Mouse (Mus musculus) midbrain, embryonic 15.5 days (tissue): ENCODE results near the gene Per3. TPM values are rescaled to one million over a fixed set of nuclear protein-coding genes. Genes with fewer than 3 reads are reported as not detected.

Experiments used
- ATAC-seq: fragments of 200-750 bp; cut with Nextera tagmentation; replicated peaks from 2 replicates; pipeline ENCODE4 v1.8.0; 2017; ENCODE audit warnings: moderate TSS enrichment
- H3K27ac ChIP-seq: fragments of 300-500 bp; sonication (generic); 2 replicates; pipeline ENCODE4 v1.5.1; 2015; ENCODE audit warnings: mild to moderate bottlenecking, inconsistent platforms
- H3K27me3 ChIP-seq: fragments of 300-500 bp; sonication (generic); replicated peaks from 2 replicates; pipeline ENCODE4 v1.6.1; 2015; ENCODE audit warnings: inconsistent platforms
- H3K36me3 ChIP-seq: fragments of 300-500 bp; sonication (generic); replicated peaks from 2 replicates; pipeline ENCODE4 v1.6.1; 2015; ENCODE audit warnings: inconsistent platforms
- H3K4me1 ChIP-seq: fragments of 300-500 bp; sonication (generic); 2 replicates; pipeline ENCODE4 v1.6.1; 2015; ENCODE audit warnings: inconsistent platforms
- H3K4me2 ChIP-seq: fragments of 300-500 bp; sonication (generic); 2 replicates; pipeline ENCODE4 v1.6.1; 2015; ENCODE audit warnings: inconsistent platforms, mild to moderate bottlenecking, moderate library complexity
- H3K4me3 ChIP-seq: fragments of 300-500 bp; sonication (generic); 2 replicates; pipeline ENCODE4 v1.5.1; 2015; ENCODE audit warnings: mild to moderate bottlenecking, inconsistent platforms
- H3K9ac ChIP-seq: fragments of 300-500 bp; sonication (generic); 2 replicates; pipeline ENCODE4 v1.6.1; 2015; ENCODE audit warnings: mild to moderate bottlenecking, inconsistent platforms
- H3K9me3 ChIP-seq: fragments of 300-500 bp; sonication (generic); 2 replicates; pipeline ENCODE4 v1.6.1; 2016; ENCODE audit warnings: inconsistent platforms
- WGBS: fragments of 180-500 bp; shearing (Covaris S2); methylation state at CpG from one replicate; pipeline ENCODE4 v1.1.7; 2015; ENCODE audit warnings: mixed read lengths; 5-methylcytosine and 5-hydroxymethylcytosine counted together
- polyA plus RNA-seq: library from polyadenylated mRNA; unstranded; fragments of >200 nt; fragmentation: Nextera tagmentation; extraction: Ambion mirVana; gene quantifications from 2 replicates; pipeline ENCODE4 v1.2.1, GENCODE M21; 2015

Per3 gene
- polyA plus RNA-seq: 3.7 and 3.8 TPM in 2 replicates

DNA sequence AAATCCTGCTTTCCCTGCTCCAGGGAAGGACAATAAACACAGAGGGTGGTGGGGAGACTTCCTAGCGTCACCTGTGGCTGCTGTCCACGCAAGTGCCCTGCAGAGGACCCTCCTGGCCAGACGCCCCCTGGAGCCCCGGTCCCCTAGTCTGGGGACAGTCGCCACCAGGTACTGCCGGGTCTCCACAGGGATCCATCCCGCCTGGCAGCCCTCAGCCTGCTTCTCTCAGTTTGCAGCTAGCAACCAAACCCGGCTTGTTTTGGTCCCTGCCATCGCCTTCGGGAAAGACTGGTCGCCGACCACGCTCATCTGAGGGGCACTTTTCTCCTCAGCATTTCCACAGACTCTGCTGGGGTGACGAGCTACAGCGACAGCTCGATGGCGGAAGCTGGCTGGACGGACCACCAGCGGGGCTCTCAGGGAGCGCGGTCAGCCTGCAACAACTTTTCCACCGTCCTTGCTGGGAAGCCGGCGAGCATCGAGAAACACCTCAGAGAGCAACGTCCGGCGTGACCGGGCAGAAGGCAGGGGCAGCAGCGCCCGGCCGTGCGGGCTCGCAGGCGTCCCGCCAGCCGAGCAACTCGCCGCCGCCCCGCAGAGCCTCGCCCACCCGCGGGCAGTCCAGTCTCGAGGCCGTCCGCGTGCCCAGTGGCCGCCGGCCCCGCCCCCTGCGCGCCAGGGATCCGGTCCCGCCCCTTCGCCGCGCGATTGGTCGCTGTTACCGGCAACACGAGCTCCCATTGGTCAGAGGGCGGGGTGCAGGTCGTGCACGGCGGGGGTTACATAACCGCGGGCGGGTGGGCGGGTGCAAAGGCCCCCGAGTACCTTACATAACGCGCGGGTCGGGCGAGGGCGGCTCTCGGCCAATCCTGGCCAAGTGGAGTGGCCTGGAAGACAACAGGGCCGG lies at the start of gene Per3:
Gene Per3, minus strand, starts transcription at position 629 of the 907 bp plus-strand sequence.
- peak within 1 kb of the TSS; percentile 65 for H3K4me3 ChIP-seq
- ATAC-seq: peak; percentile 96
- H3K4me2 ChIP-seq: peak within 1 kb of the TSS; percentile 96
- H3K4me1 ChIP-seq: peaks cover 10% of the 10 kb centered on the region; the same call in 1 of the 2 replicates
- H3K36me3 ChIP-seq: peaks cover 11% of the 10 kb centered on the region; the same call in 1 of the 2 replicates
- no peaks in the 10 kb centered on the region for H3K9me3 ChIP-seq
- peak within 1 kb of the TSS; percentile 48 for H3K9ac ChIP-seq
- under 1% methylated on average over 79 of the region's 79 CpGs for WGBS
- 0 out of 2 replicates have a peak within 1 kb of the TSS, but pooled peaks have one; percentile 14 for H3K27ac ChIP-seq
- H3K27me3 ChIP-seq: no peaks in the 10 kb centered on the region; the same call in 1 of the 2 replicates

DNA sequence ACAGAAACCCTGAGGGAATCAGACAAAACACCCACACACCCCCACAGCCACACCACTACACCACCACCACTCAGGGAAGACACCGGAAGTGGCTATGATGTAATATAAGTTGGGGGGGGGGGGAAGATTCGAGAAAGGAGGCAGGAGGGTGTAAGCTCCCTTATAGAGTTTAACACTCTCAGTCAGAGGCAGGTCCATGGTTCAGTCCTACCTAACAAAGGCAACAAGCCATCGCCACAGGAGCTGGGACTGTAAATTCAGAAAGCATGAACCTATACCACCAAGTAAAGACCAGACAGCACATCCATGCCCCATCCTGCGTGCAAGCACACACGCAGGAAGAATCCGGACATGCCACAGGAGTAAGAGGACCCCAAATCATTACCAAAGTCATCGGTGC lies 44.8 kb upstream of the Per3 start, which contains the start of gene Gm13090:
Gene Gm13090, plus strand, starts transcription at position 301 of the 400 bp plus-strand sequence.
- 94% methylated on average over 7 of the region's 7 CpGs for WGBS
- H3K4me3 ChIP-seq: no peak within 1 kb of the TSS
- no peaks in the 10 kb centered on the region for H3K9me3 ChIP-seq
- no peak within 1 kb of the TSS for H3K4me2 ChIP-seq
- peaks cover 30% of the 10 kb centered on the region for H3K36me3 ChIP-seq
- no peak within 1 kb of the TSS for H3K27ac ChIP-seq
- no peak within 1 kb of the TSS for H3K9ac ChIP-seq
- H3K4me1 ChIP-seq: peaks cover 23% of the 10 kb centered on the region
- no peaks in the 10 kb centered on the region for H3K27me3 ChIP-seq
- ATAC-seq: no peak

DNA sequence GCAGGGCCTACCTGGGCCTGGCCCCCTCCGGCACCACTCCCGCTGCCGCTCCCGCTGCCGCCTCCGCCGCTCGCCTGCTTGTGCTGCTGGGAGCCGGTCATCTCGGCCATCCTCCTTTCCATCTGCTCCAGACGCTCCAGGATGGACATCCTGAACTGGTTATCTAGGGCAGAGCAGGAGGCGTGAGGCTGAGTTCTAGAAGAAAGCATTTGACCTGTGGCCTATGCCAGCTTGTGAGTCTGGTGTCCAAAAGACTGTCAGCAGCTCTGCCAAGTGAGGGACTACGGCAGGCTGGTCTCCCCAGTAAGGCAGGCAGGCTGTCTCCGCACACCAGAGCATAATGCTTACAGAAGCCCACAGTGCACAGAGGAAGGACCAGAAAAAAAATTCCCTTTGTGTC lies 44.4 kb upstream of the Per3 start:
- H3K9ac ChIP-seq: no peak overlapping the region
- peaks cover 30% of the 10 kb centered on the region for H3K36me3 ChIP-seq
- H3K4me2 ChIP-seq: no peak overlapping the region
- no peaks in the 10 kb centered on the region for H3K27me3 ChIP-seq
- peaks cover 23% of the 10 kb centered on the region for H3K4me1 ChIP-seq
- ATAC-seq: no peak
- H3K27ac ChIP-seq: no peak overlapping the region
- H3K9me3 ChIP-seq: no peaks in the 10 kb centered on the region
- WGBS: 93% methylated on average over 14 of the region's 14 CpGs
- no peak overlapping the region for H3K4me3 ChIP-seq

DNA sequence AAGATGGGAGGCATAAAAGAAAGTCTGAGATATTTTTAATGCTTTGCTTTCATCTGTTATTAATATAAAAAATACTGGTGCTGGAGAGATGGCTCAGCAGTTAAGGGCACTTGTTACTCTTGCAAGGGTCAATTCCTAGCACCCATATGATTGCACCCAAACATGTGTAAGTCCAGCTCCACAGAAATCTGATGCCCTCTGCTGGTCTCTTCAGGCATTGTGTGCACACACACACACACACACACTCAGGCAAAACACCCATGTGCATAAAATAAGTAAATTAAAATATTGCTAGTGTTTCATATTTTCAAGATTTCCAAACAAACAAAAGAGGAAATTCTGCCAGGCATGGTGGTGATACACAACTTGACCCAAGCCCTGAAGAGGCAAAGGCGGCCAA lies 42.9 kb upstream of the Per3 start:
- Histone ChIP-seq H3K27ac (no peak overlapping the region), H3K36me3 (peaks cover 42% of the 10 kb centered on the region), H3K4me2 (no peak overlapping the region), H3K27me3 (no peaks in the 10 kb centered on the region), H3K4me1 (peaks cover 23% of the 10 kb centered on the region), H3K9ac (no peak overlapping the region), H3K9me3 (no peaks in the 10 kb centered on the region), H3K4me3 (no peak overlapping the region)
- ATAC-seq: no peak
- WGBS: 100% methylated on average over 1 of the region's 1 CpGs

DNA sequence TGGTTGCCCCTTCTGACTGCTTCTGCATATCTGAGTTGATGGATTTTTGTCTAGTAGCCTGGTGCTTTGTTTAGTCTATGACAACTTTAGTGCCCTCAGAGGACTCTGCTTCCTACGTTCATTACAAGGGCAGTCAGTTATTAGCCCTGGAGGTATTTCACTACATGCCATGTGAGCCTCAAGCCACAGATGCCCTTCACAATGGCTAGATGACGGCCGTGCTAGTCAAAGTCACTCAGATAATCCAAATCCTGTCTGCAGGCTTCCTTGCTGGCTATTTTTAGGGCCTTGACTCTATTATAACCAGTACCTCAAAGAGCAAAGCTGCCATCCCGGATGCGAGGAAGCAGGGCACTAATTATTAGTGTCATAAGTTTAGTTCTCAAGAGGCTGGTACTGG lies 38.6 kb upstream of the Per3 start:
- WGBS: 80% methylated on average over 5 of the region's 5 CpGs
- Histone ChIP-seq H3K9ac (no peak overlapping the region), H3K9me3 (no peaks in the 10 kb centered on the region), H3K4me2 (no peak overlapping the region), H3K36me3 (peaks cover 78% of the 10 kb centered on the region), H3K27ac (no peak overlapping the region), H3K4me1 (no peaks in the 10 kb centered on the region), H3K27me3 (no peaks in the 10 kb centered on the region), H3K4me3 (no peak overlapping the region)
- no peak for ATAC-seq

DNA sequence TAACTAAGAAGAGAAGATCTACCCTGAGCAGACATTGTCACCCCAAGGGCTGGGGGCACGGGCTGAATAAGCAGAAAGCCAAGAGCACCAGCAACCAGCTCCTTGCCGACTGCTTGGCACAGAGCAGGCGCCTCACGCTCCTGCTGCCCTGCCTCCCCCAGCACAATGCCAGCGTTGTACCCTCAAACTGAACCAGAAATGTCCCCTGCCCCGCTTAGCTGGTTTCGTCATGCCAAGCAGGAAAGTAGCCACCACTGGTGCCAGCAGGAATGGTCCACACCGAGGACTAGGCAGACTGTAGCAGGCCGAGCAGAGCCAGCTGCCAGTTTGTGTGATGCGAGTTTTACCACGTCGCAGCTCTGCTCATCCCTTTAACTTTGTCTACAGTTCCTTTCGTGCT lies 37.5 kb upstream of the Per3 start:
- H3K4me3 ChIP-seq: no peak overlapping the region
- no peak for ATAC-seq
- H3K9me3 ChIP-seq: no peaks in the 10 kb centered on the region
- no peaks in the 10 kb centered on the region for H3K4me1 ChIP-seq
- no peak overlapping the region for H3K9ac ChIP-seq
- H3K36me3 ChIP-seq: peaks cover 89% of the 10 kb centered on the region
- no peaks in the 10 kb centered on the region for H3K27me3 ChIP-seq
- no peak overlapping the region for H3K27ac ChIP-seq
- no peak overlapping the region for H3K4me2 ChIP-seq
- WGBS: 92% methylated on average over 13 of the region's 13 CpGs

DNA sequence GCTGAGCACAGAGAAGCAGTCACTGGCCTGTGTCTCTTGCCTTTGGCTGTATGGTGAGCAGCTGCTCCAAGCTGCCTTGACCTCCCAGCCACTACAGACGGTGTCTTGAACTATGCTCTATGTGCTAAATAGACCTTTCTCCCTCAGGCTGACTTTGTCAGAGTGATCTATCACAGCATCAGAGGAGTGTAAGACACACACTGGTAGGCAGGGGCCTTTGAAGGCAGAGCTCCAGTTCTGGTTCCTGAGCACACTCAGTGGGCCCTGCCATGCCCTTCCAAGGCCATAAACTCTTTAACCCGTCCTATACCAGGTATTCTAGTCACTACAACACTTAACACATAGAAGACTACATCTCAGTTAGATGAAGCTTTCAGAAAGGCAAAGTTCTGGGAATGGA lies 36.9 kb upstream of the Per3 start:
- Histone ChIP-seq H3K4me1 (no peaks in the 10 kb centered on the region), H3K4me3 (no peak overlapping the region), H3K36me3 (peaks cover 93% of the 10 kb centered on the region), H3K9ac (no peak overlapping the region), H3K27ac (no peak overlapping the region), H3K27me3 (no peaks in the 10 kb centered on the region), H3K9me3 (no peaks in the 10 kb centered on the region), H3K4me2 (no peak overlapping the region)
- 90% methylated on average over 2 of the region's 2 CpGs for WGBS
- no peak for ATAC-seq

DNA sequence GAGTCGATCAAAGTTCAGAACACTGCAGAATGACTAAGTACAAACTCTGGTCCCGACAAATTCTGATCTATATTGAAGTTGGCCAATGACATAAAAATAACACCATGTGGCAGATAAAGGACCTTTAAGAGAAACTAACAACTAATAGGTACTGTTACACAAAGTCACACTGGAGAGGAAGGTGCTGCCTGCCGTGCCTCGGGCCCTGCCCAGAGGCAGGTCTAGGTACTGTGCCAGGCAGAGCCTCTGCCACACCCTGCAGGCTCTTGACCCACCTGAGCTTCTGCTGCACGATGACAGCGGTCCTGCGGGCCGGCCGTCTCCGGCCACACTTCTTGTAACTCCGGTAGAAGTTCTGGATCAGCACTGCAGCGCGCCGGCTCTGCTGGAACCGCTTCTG lies 30.4 kb upstream of the Per3 start:
- Histone ChIP-seq H3K4me3 (no peak overlapping the region), H3K36me3 (peaks cover 72% of the 10 kb centered on the region), H3K4me2 (no peak overlapping the region), H3K27me3 (no peaks in the 10 kb centered on the region), H3K9ac (no peak overlapping the region), H3K4me1 (no peaks in the 10 kb centered on the region), H3K9me3 (no peaks in the 10 kb centered on the region), H3K27ac (no peak overlapping the region)
- ATAC-seq: no peak
- 94% methylated on average over 15 of the region's 15 CpGs for WGBS

DNA sequence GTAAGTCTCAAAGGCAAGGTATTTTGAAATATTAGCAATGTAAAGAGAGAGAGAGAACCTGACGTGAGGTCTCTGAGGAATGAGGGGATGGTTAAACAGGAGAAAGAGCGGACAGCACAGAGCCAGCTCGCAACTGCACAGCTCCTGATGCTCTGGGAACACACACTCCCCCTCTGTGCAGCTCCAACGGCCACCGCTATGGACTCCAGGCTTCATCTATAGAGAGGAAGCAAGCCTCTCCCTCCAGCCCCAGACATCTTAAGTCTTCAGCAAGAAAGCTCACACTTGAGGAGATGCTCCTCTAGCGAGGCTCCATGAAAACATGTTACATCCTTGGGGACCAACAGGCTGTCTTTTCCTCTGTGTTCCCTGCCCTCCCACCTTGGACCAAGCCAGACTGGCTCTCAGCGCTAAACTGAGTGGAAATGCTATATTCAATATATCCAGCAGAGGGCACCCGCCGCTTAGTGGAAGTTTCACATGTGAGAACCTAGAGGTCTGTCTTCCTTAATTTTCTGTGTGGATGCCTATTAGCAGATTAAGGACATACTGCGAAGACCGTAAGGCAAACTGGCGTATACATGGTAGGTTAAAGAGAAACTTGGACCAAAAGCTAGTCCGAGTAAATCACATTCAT lies 28.8 kb upstream of the Per3 start:
- Histone ChIP-seq H3K4me1 (no peaks in the 10 kb centered on the region), H3K27me3 (no peaks in the 10 kb centered on the region), H3K9ac (no peak overlapping the region), H3K36me3 (peaks cover 60% of the 10 kb centered on the region), H3K27ac (no peak overlapping the region), H3K9me3 (no peaks in the 10 kb centered on the region), H3K4me2 (no peak overlapping the region), H3K4me3 (no peak overlapping the region)
- whole genome bisulfite sequencing: 56% methylated on average over 13 of the region's 13 CpGs
- peak; percentile 66 for ATAC-seq

DNA sequence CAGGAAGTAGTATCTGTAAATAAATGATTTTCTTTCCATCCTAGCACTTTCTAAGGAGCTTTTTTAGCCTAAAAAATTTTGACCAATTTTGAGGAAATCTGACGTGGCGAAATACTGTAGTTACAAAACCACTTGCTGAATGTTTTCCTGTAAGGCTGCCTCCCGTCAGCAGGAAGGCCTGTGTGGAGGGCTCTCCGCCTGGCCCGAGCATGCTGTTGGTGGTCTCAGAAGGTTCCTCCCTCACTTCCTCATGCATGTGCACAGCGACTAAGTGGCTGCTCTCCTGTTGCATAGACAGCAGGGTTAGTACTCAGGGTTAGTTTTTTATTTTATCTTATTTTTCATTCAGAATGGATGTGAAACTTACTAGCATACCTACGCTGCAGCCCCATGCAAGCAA lies 26.5 kb upstream of the Per3 start:
- Histone ChIP-seq H3K4me2 (no peak overlapping the region), H3K9ac (no peak overlapping the region), H3K36me3 (peaks cover 49% of the 10 kb centered on the region), H3K4me3 (no peak overlapping the region), H3K27ac (no peak overlapping the region), H3K4me1 (no peaks in the 10 kb centered on the region), H3K27me3 (no peaks in the 10 kb centered on the region), H3K9me3 (no peaks in the 10 kb centered on the region)
- 88% methylated on average over 7 of the region's 7 CpGs for WGBS
- ATAC-seq: no peak

DNA sequence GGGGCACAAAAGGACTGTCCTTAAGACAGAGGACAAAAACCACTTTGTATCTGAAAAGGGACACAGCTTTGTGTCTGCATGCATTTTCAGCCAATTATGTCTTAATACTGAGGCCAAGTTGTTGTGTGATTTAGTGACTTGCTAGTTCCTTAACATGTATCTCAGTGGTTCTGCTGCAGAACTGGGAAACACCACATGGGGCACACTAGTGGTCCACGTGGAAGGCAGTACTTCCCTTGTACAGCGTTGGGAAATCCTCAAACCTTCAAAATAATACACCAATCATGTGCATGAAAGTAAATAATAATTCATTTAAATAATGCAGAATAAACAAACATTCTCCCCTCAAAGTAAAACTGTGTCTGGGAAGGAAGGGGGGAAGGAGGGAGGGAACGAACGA lies 24.3 kb upstream of the Per3 start:
- peaks cover 27% of the 10 kb centered on the region for H3K36me3 ChIP-seq
- no peak overlapping the region for H3K27ac ChIP-seq
- H3K9me3 ChIP-seq: no peaks in the 10 kb centered on the region
- H3K4me1 ChIP-seq: no peaks in the 10 kb centered on the region
- H3K9ac ChIP-seq: no peak overlapping the region
- WGBS: 80% methylated on average over 4 of the region's 4 CpGs
- H3K4me2 ChIP-seq: no peak overlapping the region
- no peak overlapping the region for H3K4me3 ChIP-seq
- no peaks in the 10 kb centered on the region for H3K27me3 ChIP-seq
- ATAC-seq: no peak

DNA sequence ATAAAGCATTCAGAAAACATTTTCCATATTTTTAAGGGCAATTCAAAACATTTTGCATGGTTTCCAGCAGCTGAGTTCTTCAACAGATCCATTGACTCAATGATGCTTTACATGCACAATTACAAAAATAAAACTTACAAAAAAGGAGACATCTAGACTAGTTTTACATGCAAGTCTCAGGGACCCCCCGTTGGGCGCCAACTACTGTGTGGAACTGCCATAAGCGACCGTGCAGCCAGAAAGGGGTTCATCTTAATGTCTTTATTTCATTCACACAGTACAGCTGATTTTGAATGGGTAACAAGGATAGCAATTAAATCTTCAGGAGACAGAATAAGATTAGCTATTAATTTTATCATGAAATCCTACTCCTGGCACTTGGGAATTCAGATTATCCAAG lies 15.1 kb upstream of the Per3 start:
- no peaks in the 10 kb centered on the region for H3K9me3 ChIP-seq
- no peak overlapping the region for H3K9ac ChIP-seq
- no peak for ATAC-seq
- WGBS: 92% methylated on average over 4 of the region's 4 CpGs
- no peak overlapping the region for H3K4me3 ChIP-seq
- peaks cover 24% of the 10 kb centered on the region for H3K4me1 ChIP-seq
- H3K36me3 ChIP-seq: peaks cover 19% of the 10 kb centered on the region
- H3K27me3 ChIP-seq: no peaks in the 10 kb centered on the region
- H3K27ac ChIP-seq: no peak overlapping the region
- H3K4me2 ChIP-seq: no peak overlapping the region
